Mouse (Mus musculus): ENCODE data around the gene Slc22a23.

Gene Slc22a23

DNA sequence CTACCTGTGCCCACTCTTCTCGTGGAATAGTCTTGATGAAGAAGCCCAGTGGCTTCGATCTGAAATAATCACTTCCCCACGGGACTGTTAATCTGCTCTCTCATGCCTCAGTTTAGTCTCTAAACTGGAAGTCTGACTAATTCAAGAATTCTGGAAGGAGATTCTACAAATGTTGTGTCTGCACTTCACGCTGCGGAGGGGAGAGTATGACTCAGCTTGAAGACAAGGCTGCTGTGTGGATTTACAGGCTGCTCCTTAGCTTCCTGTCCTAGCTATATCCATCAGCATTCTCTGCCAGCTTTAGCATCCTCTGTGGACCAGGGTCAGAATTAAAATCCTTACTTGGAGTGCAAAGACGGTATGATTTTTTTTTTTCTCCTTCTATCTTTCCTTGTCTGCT is 112.0 kb downstream of the Slc22a23 start:
- peak; percentile 44 for DNase-seq (ENCODE audit: low read depth)

DNA sequence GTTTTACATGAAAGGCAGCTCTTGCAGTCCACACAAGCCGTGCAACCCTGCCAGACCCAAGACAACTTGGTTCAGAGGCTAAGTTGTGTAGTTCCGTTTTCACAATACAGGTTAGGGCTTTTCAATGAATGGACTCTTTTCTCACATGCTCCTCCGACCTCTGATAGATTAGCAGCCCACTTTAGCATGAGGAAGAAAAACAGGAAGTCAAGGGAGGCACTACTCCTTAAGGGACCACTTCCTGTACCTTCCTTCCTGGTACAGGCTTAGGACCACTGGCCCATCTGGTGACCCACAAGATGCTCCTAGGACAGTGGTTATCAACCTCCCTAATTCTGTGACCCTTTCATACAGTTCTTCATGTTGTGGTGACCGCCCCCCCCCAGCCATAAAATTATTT is 116.1 kb downstream of the Slc22a23 start:
- no peak for DNase-seq (ENCODE audit: low read depth)

DNA sequence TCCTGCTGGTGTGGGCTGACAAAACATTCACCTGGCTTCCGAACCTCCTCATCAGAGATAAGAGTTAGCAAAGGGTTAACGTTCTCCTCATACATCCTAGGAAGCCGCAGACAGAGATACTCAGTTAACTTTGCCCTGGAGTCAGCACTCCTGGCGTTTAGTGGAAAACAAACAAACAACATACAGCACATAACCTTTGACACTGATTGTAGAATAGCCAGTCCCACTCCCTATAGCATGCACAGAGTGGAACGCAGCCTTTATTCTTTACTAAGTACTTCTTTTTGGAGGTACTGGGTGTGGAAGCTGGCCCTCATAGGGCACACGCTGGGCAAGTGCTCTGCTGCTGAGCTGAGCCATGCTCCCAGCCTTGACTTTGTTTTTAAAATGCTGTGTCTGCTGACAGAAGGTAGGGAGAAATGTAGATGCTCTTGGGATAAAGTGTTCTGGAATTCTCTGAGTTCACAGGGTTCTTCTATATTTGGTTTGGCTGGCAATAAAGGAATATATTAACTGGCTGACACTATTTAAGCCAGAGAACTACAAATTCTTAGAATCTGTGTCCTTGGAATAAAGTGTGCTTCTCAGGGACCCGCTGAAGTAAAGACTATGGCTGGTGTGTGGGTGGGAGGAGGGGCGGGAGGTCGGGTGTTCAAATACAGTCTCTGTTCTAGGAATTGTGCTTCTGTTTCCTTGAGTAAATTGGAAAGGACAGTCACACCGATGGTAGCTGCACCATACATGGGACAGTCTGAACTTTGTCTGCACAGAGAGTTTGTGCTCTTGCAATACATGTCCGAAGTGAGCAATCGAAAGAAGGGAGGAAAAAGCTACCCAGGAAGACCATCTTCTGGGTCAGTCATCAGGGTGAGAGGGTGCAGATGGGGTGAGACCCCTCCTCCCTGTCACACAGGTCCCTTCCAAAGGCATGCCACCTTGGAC is 117.0 kb downstream of the Slc22a23 start:
- no peak for DNase-seq (ENCODE audit: low read depth)

DNA sequence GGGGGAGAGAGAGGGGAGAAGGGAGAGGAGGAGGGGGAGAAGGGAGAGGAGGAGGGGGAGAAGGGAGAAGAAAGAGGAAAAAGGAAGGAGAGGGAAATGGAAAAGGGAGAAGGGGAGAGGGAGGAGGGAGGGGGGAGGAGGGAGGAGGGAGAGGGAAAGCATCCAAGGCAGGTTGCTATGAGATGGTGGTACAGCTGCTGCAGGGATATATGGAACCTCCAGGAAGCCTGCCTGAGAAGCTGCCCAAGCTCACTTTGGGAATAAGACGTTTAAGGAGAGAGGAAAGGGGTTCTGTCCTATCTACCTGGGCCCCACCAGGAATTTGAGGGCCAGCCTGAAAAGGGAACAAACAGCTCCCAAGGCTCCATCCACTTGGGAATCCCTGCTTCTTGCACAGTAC is 118.0 kb downstream of the Slc22a23 start:
- no peak for DNase-seq (ENCODE audit: low read depth)

DNA sequence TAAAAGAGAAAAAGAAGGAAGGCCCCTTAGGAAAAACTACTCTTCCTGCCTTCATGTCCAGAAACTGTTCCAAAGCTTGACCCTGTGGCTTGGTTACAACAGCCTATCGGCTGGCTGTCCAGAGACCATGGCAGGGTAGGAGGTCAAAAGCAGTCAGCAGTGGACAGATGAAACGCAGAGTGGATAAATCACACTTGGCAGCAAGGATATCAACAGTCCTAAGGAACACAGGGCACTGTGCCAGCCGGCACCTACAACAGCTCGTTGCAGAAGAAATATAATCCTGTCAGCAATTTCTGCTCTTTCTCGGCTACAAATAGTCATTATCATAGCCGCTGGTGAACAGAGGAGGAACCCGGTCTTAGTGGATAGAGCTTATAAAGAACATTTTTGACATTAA is 122.0 kb downstream of the Slc22a23 start:
- no peak for DNase-seq (ENCODE audit: low read depth)

DNA sequence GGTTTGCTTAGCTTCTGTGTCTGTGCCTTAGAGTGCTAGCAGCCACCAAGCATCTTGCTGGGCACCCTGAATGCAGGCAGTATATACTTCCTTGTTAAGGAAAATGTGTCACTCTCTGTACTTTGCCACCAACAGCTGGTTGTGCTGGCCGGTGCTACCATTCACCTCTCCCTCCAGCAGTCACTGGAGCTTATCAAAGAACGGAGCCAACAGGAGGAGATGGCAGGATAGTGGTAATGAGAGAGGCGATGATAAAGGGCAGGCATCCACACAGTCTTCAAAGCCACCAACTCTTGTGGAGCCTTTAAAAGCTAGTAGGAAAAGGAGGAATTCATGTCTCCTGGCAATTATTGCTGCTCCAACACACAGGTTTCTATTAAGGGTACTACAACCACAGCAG is 125.3 kb downstream of the Slc22a23 start:
- DNase-seq (ENCODE audit: low read depth) = no peak

DNA sequence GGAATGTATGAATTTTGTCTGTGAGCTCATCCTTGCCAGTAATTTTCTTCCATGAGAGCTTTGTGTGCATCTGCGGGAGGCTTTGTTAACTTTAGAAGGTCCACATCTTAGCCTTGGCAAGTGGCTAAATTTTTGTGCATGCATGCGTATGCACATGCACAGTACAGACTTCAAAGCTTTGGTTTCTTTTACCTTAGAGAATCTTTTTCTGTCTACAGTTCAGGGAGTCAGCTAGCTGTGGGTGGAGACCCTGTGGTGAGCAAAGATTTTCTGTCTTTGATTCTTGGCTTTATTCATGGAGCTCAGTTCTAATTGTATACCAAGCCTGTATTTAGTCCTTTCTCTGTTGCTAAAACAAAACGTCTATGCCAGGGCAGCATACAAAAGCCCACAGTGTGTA is 126.2 kb downstream of the Slc22a23 start:
- DNase-seq (ENCODE audit: low read depth) = no peak

DNA sequence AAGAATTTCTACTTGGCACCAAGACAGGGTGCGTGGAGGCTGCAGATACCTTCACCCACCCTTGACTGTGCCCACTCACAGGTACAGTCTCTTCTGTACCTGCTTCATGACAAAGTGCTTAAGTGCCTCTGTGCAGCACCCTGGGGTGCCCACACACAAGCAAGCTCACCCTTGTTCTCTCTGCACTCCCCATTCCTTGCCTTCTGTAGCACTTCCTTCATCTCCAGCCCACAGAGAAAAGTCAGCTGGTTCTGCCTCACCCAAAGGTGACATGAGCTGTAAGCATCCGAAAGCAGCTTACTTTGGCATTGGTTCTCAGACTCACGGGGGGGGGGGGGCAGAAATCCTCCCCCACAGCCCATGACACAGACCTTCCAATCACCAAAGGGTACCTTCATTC is 130.1 kb downstream of the Slc22a23 start:
- DNase-seq (ENCODE audit: low read depth) = no peak

DNA sequence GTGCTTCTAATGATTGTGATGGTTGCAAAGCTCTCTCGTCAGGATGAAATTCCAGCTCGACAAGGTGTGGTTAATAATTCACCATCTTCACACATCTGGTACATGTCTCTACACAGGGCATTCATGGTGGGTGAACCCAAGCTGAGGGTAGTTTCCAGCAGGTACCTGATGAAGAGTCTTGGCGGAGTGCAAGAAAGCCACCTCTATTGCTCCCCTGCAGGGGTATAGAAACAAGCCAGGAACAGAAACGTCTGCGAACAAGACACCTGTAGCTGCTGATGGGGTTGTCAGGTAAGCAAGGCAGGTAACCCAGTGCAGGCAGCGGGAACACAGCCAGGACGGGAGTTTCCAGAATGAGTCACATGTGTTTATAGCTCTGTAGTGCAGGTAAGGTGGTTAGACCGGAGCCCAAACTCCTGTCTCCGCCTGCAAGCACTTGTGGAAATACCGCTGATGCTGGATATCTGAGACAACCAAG is 132.2 kb downstream of the Slc22a23 start:
- DNase-seq (ENCODE audit: low read depth) = no peak

DNA sequence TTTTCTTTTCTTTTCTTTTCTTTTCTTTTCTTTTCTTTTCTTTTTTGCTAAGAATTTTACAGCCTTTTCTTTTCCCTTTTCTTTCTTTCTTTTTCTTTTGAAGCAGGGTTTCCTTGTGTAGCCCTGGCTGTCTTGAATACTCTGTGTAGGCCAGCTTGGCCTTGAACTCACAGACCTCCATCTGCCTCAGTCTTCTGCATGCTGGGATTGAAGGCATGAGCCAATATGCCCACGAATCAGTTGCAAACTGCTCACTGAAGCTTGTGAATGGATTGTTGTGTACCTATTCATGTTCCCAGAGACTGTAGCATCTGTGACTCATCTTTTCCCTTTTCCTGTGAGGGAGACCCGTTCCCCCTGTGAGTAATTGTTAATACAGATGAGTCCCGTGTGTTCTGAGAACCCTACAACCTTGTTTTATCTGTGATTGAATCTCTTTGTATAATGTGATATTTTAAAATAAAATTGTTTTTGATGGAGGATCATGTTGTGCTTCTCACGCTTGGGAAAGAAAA is 133.7 kb downstream of the Slc22a23 start:
- DNase-seq (ENCODE audit: low read depth) = no peak

DNA sequence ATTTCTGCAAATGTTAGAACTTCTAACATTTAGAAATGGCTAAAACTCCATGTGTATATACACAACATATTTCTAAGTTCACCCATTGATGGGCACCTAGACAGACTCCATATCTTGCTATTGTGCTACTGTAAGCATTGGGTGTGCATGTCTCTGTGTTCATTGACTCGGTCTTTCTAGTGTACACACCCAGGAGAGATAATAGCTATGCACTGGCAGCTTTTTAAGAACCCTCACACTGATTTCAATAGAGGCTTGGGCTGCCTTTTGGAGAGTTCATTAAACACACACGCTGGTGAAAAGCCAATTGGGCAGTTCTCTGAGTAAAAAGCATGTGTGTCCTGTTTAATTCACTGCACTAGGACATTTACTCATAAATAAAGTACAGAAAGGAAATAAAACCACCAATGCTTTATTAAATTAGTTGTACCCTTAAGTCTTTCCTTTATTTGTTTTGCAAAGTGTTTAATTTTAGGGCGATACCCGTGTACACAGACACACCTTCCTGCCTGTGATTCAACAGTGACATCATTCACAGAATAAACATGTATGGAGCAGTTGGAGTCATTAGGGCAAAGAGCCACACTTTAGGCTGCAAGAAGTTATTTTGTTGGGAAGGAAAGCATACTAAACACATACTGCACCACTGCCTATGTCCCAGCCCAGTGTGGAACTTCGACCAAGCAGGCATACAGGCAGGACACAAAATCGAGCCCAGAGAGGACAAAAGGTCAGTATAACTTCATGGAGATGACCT is 137.1 kb downstream of the Slc22a23 start:
- no peak for DNase-seq (ENCODE audit: low read depth)

DNA sequence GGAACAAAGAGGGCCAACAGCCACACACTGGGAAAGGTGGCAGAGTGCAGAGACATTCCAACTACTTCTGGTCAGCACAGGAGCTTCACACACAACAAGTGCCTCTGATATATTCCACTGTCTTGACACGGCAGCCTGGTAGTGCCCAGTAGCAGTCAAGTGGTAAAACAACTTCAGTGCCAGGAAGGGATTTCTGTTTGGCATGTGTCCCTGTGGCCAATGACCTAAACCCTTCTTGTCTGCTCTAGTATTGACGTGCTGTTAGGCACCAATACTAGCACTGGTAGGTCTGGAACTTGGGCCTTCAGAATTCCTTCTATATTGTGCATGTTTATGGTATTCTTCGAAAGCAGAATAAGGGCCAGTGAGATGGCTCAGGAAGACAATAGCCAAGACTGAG is 139.8 kb downstream of the Slc22a23 start:
- no peak for DNase-seq (ENCODE audit: low read depth)

DNA sequence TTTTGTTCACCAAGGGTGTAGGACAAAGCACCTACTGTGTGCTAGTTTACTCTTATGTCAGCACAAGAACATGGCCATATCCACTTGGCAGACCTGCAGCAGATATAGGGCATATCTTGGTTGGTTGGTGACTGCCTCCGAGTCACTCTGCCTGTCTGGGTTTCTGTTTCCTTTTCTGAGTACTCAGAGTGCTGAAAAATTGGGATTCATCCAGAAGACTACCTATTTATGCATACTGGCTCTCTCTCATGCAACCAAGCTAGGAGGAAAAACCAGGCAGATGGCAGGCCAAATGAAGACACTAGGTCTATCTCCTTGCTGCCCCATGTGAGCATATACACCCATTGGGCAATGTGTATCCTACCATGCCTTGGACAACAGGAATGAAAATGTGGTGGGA is 149.3 kb downstream of the Slc22a23 start:
- DNase-seq (ENCODE audit: low read depth) = no peak

DNA sequence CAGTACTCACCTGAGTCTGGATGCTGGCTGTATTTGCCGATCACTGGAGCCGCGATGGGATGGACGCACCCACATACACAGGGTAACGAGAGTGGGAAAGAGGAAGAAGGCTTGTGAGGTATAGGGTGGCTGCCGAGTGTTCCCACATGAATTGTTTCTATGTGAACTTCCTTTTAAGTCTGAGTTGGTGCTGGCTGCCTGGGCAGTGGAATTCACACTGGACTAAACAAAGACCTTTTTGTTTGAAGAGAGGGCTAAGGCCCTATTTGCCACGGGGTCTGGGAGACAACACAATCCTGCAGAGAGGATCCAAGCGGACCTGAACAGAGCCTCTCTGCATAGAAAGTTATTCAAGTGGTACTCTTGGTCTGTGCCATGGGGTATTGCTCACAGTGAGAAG is 151.6 kb downstream of the Slc22a23 start:
- DNase-seq (ENCODE audit: low read depth) = no peak

DNA sequence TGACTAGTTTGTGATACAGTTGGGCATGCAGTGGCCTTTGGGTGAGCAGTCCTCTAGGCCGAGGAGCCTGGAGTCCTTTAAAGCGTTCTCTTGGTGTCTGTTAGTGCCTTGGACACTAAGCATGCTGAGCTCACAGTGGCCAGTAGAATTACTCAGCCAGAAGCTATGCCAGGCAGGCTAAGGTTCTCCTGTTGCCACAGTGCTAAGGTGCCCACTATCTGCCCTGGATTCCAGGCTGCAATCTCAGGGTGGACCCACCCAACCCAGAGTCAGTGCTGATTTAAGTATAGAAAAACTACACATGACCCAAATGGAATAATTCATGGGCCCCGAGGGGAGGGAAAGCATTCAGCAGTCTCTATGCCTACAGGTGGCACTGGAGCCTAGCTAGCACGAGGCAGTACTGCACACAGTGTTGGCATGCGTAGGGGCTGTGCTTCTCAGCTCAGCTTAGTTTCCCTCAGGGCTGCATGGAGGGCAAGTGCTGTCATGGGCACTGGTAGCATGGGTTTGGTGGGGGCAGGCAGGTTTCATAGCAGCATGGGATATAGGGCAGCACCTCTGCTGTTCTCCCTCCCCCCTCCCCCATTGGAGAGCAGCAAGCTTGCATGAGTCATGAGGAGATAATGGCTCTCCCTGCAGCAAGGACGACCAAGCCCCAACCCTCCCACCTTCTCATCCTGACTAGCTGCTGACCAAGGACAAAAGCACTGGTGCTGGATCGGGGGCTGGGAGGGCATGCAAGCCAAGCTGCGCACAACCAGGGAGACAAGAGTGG is 152.4 kb downstream of the Slc22a23 start:
- DNase-seq (ENCODE audit: low read depth) = no peak

DNA sequence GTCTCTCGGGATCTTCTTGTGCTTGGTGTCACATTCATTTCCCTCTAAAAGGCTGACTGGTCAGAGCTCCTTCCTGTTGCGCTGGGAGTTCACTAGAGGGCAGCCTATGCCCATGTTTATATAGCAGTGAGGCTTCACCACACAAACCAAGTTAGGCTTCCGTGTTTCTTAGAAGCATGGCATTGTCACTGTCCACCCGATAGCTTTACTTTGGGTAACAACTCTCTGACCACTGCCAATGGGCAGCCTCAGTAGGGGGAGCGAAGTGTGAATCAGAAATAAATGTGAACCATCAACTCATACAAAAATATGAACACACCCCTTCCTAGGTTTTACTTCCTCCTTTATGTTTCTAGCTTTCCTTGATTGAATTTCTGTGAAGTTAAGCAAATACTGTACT is 157.4 kb downstream of the Slc22a23 start:
- no peak for DNase-seq (ENCODE audit: low read depth)

DNA sequence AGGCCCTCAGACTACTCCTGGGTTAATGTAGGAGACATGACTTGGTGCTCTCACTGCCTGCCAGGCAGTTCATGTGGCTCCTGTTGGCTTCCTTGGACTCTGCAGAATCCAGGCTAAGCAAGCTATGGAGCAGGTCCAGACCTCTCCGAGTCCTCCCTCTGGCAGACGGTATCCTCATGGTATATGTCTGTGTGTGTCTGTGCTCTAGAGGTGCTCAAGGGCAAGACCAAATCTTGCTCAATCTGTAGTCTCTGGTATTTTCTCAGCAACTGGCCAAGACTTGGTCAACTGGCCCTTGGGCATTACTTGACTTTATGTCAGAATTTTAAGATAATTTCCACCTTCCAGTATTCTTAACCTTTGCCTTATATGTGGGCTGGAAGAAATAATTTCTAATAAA is 159.6 kb downstream of the Slc22a23 start:
- DNase-seq (ENCODE audit: low read depth) = no peak

DNA sequence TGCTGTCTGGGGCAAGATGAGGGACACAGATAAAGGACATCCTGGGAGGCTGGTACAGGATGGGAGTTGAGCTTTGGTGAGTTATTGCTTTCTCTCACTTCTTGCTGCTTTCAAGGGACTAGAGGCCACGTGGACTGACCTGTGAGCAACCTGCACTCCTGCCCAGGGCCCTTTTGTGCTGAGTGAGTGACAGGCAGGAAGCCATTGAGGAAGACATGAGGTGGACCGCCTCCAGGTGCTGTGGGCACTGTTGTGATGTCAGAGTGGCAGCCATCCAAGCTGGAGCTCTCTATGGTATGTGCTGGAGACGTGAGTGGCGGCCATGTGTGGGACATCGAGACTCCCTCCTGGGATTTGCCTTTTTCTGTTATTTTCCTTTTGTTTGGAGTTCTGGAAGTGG is 163.4 kb downstream of the Slc22a23 start:
- DNase-seq (ENCODE audit: low read depth) = no peak

DNA sequence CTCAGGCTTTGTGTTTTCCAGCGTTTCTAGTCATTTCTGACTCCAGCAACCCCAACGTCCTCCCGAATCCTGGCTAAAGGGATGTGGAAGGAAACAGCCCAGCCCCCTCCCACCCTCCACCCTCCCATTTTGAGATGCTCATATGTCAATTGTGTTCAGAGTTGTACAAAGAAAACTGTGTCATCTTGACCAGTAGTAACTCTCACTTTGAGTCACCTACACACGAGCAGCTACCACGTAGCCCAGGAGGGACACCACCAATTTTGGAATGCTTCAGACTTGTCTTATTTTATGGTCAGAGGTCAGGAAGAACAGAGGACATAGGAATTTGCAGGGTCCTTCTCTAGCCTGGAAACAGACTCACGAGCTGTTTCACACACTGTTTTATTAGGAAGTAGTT is 171.0 kb downstream of the Slc22a23 start:
- no peak for DNase-seq (ENCODE audit: low read depth)

DNA sequence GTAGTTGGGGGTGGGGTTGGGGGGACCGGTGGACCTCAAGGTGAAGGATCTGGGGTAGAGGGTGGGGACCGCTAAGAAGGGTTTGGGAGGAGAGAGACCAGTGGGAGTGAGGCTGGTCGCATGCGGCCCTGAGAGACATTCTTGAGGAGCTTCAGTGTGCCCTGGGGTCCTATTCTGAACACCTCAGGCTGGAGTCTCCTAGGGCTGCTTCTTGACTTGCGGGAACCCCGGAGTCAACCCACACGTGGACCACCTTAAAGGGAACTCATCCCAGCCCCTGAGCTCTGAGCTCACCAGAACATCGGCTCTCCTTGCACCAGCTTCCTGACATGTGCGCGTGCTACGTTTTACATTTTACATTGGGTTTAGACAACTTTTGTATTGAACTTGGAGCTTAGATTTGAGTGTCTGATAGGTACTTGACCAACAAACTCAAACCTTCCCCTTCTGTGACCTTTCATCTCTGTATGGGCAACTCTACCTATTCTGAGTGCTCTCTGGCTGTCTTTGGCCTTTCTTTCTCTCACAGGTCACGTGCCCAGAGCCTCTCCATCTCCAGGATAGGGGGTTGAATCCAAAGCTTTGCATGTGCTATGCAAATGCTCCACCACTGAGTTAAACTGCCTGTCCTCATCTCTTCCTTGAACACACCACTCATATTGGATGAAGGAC is 181.5 kb downstream of the Slc22a23 start:
- DNase-seq (ENCODE audit: low read depth) = no peak

DNA sequence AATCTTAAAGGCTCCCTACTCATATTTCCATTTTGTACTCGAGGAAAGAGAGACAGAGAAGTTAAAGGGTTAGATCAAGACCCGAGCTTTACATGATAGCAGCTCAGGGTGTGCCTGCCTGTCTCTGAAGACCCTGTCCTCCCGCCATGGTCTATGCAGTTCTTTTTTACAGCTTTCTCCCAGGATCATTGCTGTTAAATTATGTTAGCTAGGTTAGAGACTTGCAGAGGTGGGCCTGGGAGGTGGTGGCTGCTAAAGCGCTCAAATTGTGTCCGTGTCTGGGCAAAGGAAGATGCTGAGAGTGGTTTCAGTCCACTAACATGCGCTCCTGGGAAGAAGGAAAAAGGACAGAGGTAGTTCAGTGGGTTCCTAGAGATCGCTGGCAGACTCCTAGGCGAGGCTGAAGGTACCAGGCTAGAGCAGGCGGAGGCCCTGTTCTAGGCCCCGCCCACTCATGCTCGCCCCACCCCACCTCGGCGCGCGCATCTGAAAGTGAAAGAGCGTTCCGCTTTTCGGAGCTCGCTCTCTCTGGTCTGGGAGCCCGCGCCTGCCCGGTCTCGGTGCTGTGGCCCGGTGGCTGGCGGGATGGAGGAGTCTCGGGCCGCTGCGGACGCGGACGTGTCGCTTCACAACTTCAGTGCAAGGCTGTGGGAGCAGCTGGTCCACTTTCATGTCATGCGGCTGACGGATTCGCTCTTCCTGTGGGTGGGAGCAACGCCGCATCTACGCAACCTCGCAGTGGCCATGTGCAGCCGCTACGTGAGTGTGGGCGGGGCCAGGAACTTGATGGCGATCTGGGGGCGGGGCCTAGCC is 182.3 kb downstream of the Slc22a23 start, which contains the start of gene Psmg4:
Gene Psmg4 (plus strand): TSS at position 474 of the 813 bp plus-strand sequence.
- DNase-seq (ENCODE audit: low read depth) = peak; percentile 70

All from fibroblast of lung, adult 2 months (primary cell).